Mouse (Mus musculus): Measurements from ENCODE around the gene Lama2.

Gene Lama2

GRCm38 (mm10) chr10:27184185-27184584 lies 435.4 kb downstream of the Lama2 start:
- no peak for DNase-seq (ENCODE audit: low spot score)

DNA sequence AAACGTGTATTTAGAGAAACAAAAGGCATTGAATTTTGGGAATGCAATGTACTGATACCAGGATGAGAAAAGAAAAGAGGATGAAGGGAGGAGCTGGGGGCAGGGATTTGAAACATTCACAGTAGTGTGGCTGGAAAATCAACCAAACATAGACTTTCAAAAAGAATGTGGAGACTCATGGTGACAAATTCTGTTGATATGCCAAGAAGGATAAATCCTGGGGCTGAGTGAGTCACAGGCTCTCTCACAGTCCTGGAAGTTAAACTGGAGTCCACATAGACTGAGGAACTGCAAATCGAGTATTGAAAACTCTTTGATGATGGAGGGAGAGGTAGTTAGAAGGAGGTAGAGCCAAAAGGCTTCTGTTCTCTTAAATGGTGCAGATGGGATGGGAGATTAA lies 445.3 kb downstream of the Lama2 start:
- no peak for DNase-seq (ENCODE audit: low spot score)

DNA sequence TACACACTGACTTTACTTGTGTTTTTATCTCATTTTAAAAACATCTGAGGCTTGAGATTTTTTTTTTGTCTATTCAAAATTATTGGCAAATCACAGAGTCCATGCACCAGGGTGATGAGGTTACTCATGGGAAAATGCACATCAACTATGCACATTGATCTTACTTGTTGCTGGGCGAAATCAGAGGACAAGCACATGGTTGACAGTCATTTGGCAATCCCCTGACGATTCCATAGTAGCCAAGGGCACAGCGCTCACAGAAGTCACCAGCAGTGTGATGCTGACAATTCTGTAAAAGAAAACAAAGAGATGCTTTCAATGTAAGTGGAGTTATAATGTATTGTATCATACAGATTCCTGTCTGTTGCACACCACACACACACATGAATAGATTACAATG lies 454.8 kb downstream of the Lama2 start:
- DNase-seq (ENCODE audit: low spot score): no peak

DNA sequence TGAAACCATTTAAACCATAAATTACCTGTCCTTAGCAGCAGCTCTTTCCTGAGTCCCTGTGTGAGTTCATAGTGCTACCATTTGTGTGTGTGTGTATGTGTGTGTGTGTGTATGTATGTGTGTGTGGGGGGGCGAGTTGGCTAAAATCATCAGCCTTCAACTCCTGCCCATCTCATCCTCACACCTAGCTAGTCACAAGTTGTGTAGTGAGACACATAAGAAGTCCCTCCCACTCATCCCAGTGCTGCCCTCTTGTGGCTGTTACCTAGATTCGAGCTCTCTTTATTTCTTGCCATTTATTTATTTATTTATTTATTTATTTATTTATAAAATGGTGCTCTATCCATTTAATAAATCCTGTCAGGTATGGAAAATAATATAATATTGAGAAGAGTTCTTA lies 457.2 kb downstream of the Lama2 start:
- DNase-seq (ENCODE audit: low spot score): no peak

GRCm38 (mm10) chr10:27150220-27150619 lies 469.3 kb downstream of the Lama2 start:
- DNase-seq (ENCODE audit: low spot score): no peak

- no peak for DNase-seq (ENCODE audit: low spot score)
Measured at GRCm38 (mm10) chr10:27140422-27140821, 479.1 kb downstream of the Lama2 start.

DNA sequence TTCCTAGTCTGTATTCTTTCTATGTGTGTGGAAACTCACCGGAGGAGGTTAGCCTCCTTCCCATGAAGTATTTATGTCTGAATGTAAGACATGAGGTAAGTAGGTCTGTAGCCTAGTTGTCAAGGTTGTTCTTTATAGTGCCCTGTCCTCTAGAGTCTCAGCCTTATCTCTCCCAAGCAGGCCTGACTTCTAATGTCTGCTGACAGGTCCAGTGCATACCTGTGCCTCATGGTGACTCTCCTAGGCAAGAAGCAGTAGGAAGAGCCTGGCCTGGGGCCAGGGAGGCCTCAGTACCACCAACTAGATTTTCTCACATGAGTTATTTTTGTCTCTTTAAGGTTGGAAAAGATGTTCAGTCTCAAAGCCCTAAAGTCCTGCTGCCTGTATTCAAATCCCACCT lies 483.8 kb downstream of the Lama2 start:
- no peak for DNase-seq (ENCODE audit: low spot score)

GRCm38 (mm10) chr10:27133135-27133534 lies 486.4 kb downstream of the Lama2 start:
- peak; percentile 10 for DNase-seq (ENCODE audit: low spot score)

GRCm38 (mm10) chr10:27127454-27127853 lies 492.1 kb downstream of the Lama2 start:
- no peak for DNase-seq (ENCODE audit: low spot score)

- no peak for DNase-seq (ENCODE audit: low spot score)
Measured at GRCm38 (mm10) chr10:27123763-27124162, 495.8 kb downstream of the Lama2 start.

DNA sequence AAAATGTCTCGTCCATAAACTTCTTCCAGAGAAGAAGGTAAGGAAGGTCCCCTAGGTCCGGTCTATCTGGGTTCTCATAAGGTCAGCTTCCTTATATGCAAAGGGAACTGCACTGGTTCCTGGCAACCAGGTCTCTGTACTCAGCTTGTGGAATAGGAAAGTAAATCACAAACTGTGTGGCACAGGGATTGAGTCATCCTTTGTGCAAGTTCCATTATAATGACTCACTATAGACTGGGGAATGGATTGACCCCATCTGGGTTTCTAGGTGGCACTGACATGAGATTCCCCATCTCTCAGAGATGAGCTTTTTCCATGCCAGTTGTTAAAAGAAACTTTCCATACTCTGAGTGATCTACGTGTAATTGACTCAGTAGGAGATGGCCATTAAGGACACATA lies 501.7 kb downstream of the Lama2 start:
- no peak for DNase-seq (ENCODE audit: low spot score)

DNA sequence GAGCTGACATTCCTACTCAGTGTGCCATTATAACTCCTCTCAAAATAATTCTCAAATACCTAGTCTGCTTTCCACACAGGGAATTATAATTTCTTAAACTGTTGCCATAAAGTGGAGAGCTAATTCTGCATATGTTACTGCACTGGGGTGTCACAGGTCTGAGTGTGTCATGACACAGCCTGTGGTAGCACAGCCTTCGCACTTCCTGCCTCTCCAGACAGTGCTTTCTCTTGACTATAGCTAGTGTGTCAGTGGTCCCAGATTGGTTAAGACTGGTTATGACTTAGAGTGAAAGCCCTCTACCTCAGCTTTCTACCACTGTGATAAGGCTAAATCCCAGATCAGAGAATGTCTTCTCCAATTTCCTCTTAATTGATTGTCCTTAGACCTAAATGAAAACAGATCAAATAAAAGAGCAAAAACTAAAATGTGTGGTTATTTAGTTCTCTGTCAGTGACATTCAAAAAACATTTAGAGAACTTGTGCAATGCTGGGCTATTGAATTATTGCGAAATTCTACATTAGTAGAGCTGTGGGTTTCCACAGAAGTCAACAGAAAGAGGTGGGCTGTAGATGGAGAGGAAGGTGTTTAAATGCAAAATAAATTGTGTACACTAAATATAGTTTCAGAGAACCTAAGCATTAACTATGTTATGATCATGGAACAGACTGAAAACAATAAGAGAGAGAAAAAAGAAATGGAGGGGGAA lies 502.5 kb downstream of the Lama2 start:
- DNase-seq (ENCODE audit: low spot score): no peak

- no peak for DNase-seq (ENCODE audit: low spot score)
Measured at GRCm38 (mm10) chr10:27114131-27114530, 505.4 kb downstream of the Lama2 start.

- no peak for DNase-seq (ENCODE audit: low spot score)
Measured at GRCm38 (mm10) chr10:27103811-27104210, 515.7 kb downstream of the Lama2 start.

- no peak for DNase-seq (ENCODE audit: low spot score)
Measured at GRCm38 (mm10) chr10:27101800-27102353, 517.7 kb downstream of the Lama2 start.

GRCm38 (mm10) chr10:27077113-27077512 lies 542.4 kb downstream of the Lama2 start:
- DNase-seq (ENCODE audit: low spot score): no peak

DNA sequence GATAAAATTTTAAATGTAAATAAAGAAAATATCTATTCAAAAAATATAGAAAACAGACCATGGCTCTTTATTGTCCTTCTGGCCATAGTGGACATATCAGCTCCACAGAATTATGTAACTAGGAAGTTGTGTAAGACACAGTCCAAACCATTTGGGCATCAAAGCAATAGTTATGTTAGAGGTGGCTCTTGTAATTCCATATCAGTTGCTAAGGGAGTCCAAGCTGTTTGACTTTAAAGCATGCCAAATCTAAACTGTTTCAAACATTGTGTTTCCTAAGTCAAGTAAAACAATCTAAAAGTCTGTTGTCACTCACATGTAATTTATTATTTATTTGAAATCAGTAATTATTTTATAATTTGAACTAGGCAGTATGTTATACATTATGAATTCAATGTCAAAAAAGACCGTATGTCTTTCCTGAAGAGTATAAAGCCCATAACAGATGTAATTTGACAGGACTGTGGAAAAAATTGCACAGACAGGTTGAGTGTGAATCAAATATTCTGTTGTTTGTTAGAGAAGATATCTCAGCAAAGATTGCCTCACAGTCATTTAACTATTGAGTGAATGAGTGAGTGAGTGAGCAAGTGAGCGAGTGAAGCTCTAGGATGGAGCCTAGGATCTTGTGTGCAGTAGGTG lies 550.6 kb downstream of the Lama2 start:
- DNase-seq (ENCODE audit: low spot score): no peak

GRCm38 (mm10) chr10:27063671-27064070 lies 555.9 kb downstream of the Lama2 start:
- peak; percentile 3 for DNase-seq (ENCODE audit: low spot score)

DNA sequence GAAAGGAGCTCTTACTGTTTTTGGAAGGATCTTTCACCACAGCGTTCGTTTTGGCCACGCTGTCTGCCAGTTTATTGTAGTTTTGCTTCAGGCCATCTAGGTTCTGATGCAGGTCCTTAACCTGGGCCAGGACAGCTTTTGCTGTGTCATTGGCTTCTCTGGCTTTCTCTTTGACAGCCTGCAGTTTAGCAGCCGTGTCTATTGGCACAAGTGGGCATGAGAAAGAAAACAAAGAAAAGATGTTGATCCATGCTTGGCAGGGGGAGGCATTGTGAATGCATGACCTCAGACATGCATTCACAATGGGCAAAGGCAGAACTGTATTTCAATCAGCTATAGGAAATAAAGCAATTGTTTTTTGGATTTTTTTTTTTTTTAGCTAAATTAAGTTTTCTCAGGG lies 565.1 kb downstream of the Lama2 start:
- no peak for DNase-seq (ENCODE audit: low spot score)

- no peak for DNase-seq (ENCODE audit: low spot score)
Measured at GRCm38 (mm10) chr10:27047196-27047595, 572.4 kb downstream of the Lama2 start.

- no peak for DNase-seq (ENCODE audit: low spot score)
Measured at GRCm38 (mm10) chr10:27041812-27042211, 577.7 kb downstream of the Lama2 start.

GRCm38 (mm10) chr10:27022707-27023106 lies 596.9 kb downstream of the Lama2 start:
- DNase-seq (ENCODE audit: low spot score): no peak

- DNase-seq (ENCODE audit: low spot score): no peak
Measured at GRCm38 (mm10) chr10:27012804-27013365, 606.7 kb downstream of the Lama2 start.

Data from urinary bladder, postnatal 25 days (tissue).